Mouse (Mus musculus) hindbrain, embryonic 14.5 days (tissue): ENCODE data around the gene Otud7a. TPM values are rescaled to one million over a fixed set of nuclear protein-coding genes. Genes with fewer than 3 reads are reported as not detected.

Source experiments
- ATAC-seq: fragments of 200-750 bp; cut with Nextera tagmentation; 2 replicates; pipeline ENCODE4 v1.8.0; 2017; ENCODE audit warnings: moderate number of reproducible peaks, mild to moderate bottlenecking, moderate TSS enrichment, moderate library complexity; ENCODE audit not compliant: low FRiP score
- DNase-seq: peaks from one replicate; pipeline ENCODE4 v3.0.0-alpha.2; 2015; ENCODE audit warnings: low spot score
- H3K27ac ChIP-seq: fragments of 300-500 bp; sonication (generic); 2 replicates; pipeline ENCODE4 v1.5.1; 2014; ENCODE audit warnings: mild to moderate bottlenecking, moderate library complexity
- H3K27me3 ChIP-seq: fragments of 300-500 bp; sonication (generic); 2 replicates; pipeline ENCODE4 v1.6.1; 2014; ENCODE audit warnings: mild to moderate bottlenecking, low read length, mixed read lengths; ENCODE audit not compliant: control insufficient read depth, insufficient read depth
- H3K36me3 ChIP-seq: fragments of 300-500 bp; sonication (generic); replicated peaks from 2 replicates; pipeline ENCODE4 v1.6.1; 2014; ENCODE audit not compliant: control insufficient read depth, insufficient read depth
- H3K4me1 ChIP-seq: fragments of 300-500 bp; sonication (generic); replicated peaks from 2 replicates; pipeline ENCODE4 v1.6.1; 2014; ENCODE audit warnings: antibody characterized with exemption, low read length, mixed read lengths; ENCODE audit not compliant: control insufficient read depth, insufficient read depth
- H3K4me2 ChIP-seq: fragments of 300-500 bp; sonication (generic); replicated peaks from 2 replicates; pipeline ENCODE4 v1.6.1; 2014; ENCODE audit warnings: mild to moderate bottlenecking, moderate library complexity
- H3K4me3 ChIP-seq: fragments of 300-500 bp; sonication (generic); replicated peaks from 2 replicates; pipeline ENCODE4 v1.5.1; 2014; ENCODE audit warnings: mild to moderate bottlenecking, low read length
- H3K9ac ChIP-seq: fragments of 300-500 bp; sonication (generic); 2 replicates; pipeline ENCODE4 v1.6.1; 2014
- H3K9me3 ChIP-seq: fragments of 300-500 bp; sonication (generic); 2 replicates; pipeline ENCODE4 v1.6.1; 2016; ENCODE audit warnings: low read length; ENCODE audit not compliant: control insufficient read depth
- whole genome bisulfite sequencing: fragments of 180-500 bp; shearing (Covaris S2); extraction: QIAGEN DNeasy Blood & Tissue Kit; methylation state at CpG from one replicate; pipeline ENCODE4 v1.1.7; 2014; 5-methylcytosine and 5-hydroxymethylcytosine counted together
- polyA plus RNA-seq: library from polyadenylated mRNA; unstranded; fragments of >200 nt; fragmentation: Nextera tagmentation; extraction: Ambion mirVana; gene quantifications from 2 replicates; pipeline ENCODE4 v1.2.1, GENCODE M21; 2014

Otud7a gene
- polyA plus RNA-seq, 1 experiment from 2014 or later: 3.7 TPM

DNA sequence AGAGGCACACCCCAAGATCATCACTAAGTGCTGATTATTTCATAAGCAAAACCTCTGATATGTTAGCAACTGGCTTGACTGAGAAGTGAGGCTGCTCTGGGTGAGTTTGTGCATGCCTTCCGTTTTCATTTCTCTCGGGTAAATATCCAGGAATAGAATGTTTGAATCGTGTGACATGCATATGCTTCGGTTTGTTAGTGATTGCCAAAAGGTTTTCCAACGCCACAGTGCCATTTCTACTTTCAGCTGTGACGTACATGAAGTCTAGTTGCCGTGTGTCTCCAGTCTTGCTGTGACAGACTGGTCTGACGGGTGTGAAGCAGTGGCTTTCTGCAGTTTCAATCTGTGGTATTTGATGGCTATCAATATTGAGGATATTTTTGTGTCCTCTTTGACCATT, 273.4 kb downstream of the Otud7a start:
- WGBS: 85% methylated on average over 8 of the region's 8 CpGs
- Histone ChIP-seq H3K4me2 (no peak overlapping the region), H3K4me1 (no peaks in the 10 kb centered on the region), H3K9me3 (no peaks in the 10 kb centered on the region), H3K4me3 (no peak overlapping the region), H3K27me3 (no peaks in the 10 kb centered on the region), H3K36me3 (no peaks in the 10 kb centered on the region), H3K27ac (no peak overlapping the region), H3K9ac (no peak overlapping the region)
- DNase-seq (no peak), ATAC-seq (no peak)

DNA sequence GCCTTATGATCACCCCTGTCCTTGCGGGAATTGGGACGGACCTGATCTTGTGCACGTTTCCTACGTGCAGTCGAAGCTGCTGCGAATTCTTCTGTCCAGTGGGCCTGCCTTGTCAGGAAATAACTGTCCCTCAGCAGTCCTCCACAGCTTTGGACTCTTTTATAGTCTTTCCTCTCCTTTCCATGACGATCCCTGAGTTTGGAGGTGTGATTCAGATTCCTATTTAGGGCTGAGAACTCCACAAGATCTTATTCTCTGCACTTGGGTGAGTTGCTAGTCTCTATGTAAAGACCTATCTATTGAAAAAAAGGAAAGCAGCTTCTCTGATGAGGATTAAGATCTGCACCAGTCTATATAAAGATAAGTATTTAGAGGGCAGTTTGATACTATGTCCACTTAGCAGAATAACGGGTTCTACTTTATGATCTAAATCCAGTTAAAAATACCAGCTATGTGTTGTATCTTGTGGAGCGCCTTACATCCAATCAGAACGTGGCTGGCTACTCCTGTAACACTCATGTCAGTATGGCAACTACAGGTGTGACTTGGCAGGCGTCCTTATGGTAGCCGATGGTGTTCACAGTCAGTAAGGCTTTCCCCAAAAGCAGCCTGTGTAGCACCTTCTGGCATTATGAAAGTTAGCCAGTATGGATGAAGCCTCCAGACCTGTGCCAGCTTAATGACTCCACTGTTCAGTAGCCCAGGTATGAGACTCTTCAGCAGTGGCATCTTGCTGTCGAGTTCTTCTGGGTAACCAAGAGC, 274.8 kb downstream of the Otud7a start:
- WGBS: 90% methylated on average over 13 of the region's 13 CpGs
- no peaks in the 10 kb centered on the region for H3K27me3 ChIP-seq
- H3K9me3 ChIP-seq: no peaks in the 10 kb centered on the region
- H3K4me1 ChIP-seq: no peaks in the 10 kb centered on the region
- H3K4me2 ChIP-seq: no peak overlapping the region
- H3K36me3 ChIP-seq: no peaks in the 10 kb centered on the region
- DNase-seq: no peak
- no peak overlapping the region for H3K4me3 ChIP-seq
- ATAC-seq: no peak
- H3K9ac ChIP-seq: no peak overlapping the region
- H3K27ac ChIP-seq: no peak overlapping the region

GRCm38 (mm10) chr7:63720682-63721081, 276.1 kb downstream of the Otud7a start:
- Histone ChIP-seq H3K9ac (no peak overlapping the region), H3K36me3 (no peaks in the 10 kb centered on the region), H3K9me3 (no peaks in the 10 kb centered on the region), H3K4me2 (no peak overlapping the region), H3K27ac (no peak overlapping the region), H3K4me3 (no peak overlapping the region), H3K4me1 (no peaks in the 10 kb centered on the region; the same call in 1 of the 2 replicates), H3K27me3 (no peaks in the 10 kb centered on the region)
- WGBS: 76% methylated on average over 2 of the region's 2 CpGs
- DNase-seq (no peak), ATAC-seq (no peak)

DNA sequence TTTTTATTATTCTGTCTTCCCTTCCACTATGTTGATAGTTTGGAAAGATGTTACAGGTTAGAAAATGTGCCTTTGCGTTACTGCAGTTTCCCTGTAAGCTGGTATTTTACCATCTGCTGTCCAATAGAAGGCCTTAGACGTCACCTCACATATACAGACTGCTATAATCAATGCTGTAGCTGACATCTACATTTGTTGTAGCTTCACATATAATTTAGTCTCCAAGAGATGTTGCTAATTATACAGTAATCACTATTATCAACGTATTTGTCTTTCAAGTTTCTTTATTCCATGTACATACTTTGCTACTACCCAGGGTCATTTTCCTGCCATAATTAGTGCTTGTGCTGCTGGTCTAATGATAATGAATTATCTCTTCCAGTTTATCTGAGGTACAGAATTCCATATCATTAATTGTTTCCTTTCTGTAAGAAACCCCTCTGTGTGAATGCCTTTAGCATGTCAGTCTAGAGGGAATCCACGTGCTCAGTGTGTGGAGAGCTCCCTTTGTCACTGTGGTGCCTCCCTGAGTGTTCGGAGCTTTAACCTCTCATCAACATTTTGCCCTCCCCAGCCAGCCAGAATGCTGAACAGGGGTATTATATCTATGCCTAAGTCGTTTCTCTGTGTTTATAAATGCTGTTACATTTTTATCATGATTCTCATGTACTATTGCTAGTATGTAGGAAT, 280.6 kb downstream of the Otud7a start:
- Histone ChIP-seq H3K9me3 (no peaks in the 10 kb centered on the region), H3K4me2 (no peak overlapping the region), H3K9ac (no peak overlapping the region), H3K27me3 (no peaks in the 10 kb centered on the region), H3K4me1 (no peaks in the 10 kb centered on the region; the same call in 1 of the 2 replicates), H3K36me3 (peaks cover 1% of the 10 kb centered on the region; the same call in 1 of the 2 replicates), H3K27ac (no peak overlapping the region), H3K4me3 (no peak overlapping the region)
- ATAC-seq (no peak), DNase-seq (no peak)
- 61% methylated on average over 6 of the region's 6 CpGs for WGBS

GRCm38 (mm10) chr7:63729605-63730004, 285.1 kb downstream of the Otud7a start:
- Histone ChIP-seq H3K9ac (no peak overlapping the region), H3K9me3 (no peaks in the 10 kb centered on the region)

DNA sequence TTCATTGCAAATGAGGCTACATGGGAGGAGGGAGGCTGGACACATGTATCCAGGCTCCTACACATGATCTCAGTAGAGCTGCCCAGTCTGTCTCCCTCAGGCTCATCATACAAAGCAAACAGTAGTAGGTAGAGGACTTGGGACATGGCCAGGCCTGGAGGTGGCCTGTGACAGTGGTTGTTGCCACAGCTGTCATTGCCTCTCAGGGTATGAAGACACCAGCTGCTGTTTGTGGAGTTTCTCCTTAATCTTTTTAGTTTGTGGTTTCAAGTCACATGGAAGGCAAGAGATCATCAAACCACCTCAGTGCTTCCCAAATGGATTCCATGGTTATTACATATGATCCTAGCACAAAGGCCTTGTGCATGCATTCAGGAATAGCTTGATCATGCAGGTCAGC, 285.5 kb downstream of the Otud7a start:
- Histone ChIP-seq H3K36me3 (peaks cover 15% of the 10 kb centered on the region), H3K9me3 (no peaks in the 10 kb centered on the region), H3K4me2 (no peak overlapping the region), H3K4me1 (no peaks in the 10 kb centered on the region; the same call in 1 of the 2 replicates), H3K27me3 (no peaks in the 10 kb centered on the region), H3K27ac (no peak overlapping the region), H3K4me3 (no peak overlapping the region), H3K9ac (no peak overlapping the region)
- DNase-seq (no peak), ATAC-seq (no peak)

More at GRCm38 (mm10) chr7:63729605-63730004, 285.1 kb downstream of the Otud7a start:
- H3K4me3 ChIP-seq: no peak overlapping the region
- H3K27ac ChIP-seq: no peak overlapping the region
- no peaks in the 10 kb centered on the region; the same call in 1 of the 2 replicates for H3K4me1 ChIP-seq
- ATAC-seq (no peak), DNase-seq (no peak)
- 94% methylated on average over 5 of the region's 5 CpGs for WGBS
- no peak overlapping the region for H3K4me2 ChIP-seq
- peaks cover 13% of the 10 kb centered on the region for H3K36me3 ChIP-seq
- H3K27me3 ChIP-seq: no peaks in the 10 kb centered on the region

DNA sequence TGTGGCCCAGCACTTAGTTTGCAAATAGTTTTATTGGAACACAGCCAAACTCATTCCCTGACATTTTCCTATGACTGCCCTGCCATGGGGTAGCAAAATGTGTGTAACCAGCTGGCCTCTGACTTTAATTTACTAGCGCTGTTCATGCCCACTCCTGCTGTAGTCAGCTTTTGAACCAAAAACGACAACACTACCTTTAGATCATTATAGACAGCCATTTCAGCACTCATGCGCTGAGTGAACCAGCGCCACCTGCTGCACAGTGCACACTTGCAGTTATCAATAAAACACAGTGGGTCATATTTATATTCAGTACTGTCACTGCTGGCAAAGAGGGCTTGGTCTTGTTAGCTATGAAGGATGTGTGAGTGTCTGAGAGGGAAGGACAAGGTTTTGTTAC, 293.2 kb downstream of the Otud7a start:
- Histone ChIP-seq H3K9me3 (no peaks in the 10 kb centered on the region), H3K27ac (no peak overlapping the region), H3K4me2 (no peak overlapping the region), H3K9ac (no peak overlapping the region), H3K4me3 (no peak overlapping the region), H3K27me3 (no peaks in the 10 kb centered on the region), H3K4me1 (no peaks in the 10 kb centered on the region), H3K36me3 (0 out of 2 replicates have a peak, but pooled peaks cover 7% of the 10 kb centered on the region)
- ATAC-seq: peak; percentile 69
- WGBS: 61% methylated on average over 4 of the region's 4 CpGs
- DNase-seq: no peak

- no peak for ATAC-seq
- Histone ChIP-seq H3K9me3 (no peaks in the 10 kb centered on the region), H3K4me2 (no peak overlapping the region)
Observed at GRCm38 (mm10) chr7:63738142-63738541, 293.6 kb downstream of the Otud7a start.

GRCm38 (mm10) chr7:63743116-63743515, 298.6 kb downstream of the Otud7a start:
- no peaks in the 10 kb centered on the region for H3K36me3 ChIP-seq
- H3K27me3 ChIP-seq: no peaks in the 10 kb centered on the region
- no peak overlapping the region for H3K9ac ChIP-seq
- WGBS: 100% methylated on average over 1 of the region's 1 CpGs
- DNase-seq (no peak), ATAC-seq (no peak)
- no peak overlapping the region for H3K4me2 ChIP-seq
- H3K9me3 ChIP-seq: no peaks in the 10 kb centered on the region
- no peak overlapping the region for H3K4me3 ChIP-seq
- no peak overlapping the region for H3K27ac ChIP-seq
- no peaks in the 10 kb centered on the region for H3K4me1 ChIP-seq

More at GRCm38 (mm10) chr7:63738142-63738541, 293.6 kb downstream of the Otud7a start:
- Histone ChIP-seq H3K9ac (no peak overlapping the region), H3K27me3 (no peaks in the 10 kb centered on the region), H3K36me3 (0 out of 2 replicates have a peak, but pooled peaks cover 7% of the 10 kb centered on the region), H3K27ac (no peak overlapping the region), H3K4me1 (no peaks in the 10 kb centered on the region), H3K4me3 (no peak overlapping the region)
- no peak for DNase-seq
- 82% methylated on average over 1 of the region's 1 CpGs for WGBS
